ENCODE assay signal across 9 mouse cellular contexts in the genomic region with DNA sequence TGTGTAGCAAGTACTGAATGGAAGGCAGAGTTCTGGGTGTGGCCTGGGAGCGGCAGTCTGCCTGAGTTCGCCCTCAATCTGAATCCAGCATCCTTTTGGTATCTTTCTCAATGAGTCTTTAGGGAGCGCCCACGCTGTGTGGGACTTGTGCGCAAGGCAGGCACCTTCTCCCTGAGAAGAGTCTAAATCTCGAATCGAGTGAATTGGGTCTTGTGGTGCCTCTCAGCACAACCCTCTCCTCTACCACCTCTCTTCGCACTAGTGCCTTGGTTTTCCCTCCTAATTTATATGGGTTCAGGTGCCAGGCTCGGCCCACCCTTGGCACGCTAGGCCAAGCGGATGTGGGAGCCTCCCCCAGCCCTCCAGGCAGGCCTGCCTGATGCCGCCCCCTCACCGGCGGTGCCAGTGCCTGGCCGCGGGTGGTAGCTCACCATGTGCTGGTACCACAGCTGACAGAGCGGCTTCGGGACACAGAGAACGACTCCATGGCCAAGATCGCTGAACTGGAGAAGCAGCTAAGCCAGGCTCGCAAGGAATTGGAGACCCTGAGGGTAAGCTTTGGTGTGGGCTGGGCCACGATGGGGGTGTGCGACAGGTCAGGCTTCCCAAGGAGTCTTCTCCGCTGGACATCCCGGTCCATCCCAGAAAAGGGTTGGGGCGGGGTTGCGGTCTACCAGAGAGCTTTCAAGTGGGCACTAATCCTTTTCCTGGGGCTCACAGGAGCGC. TPM values are rescaled to one million over a fixed set of nuclear protein-coding genes. Genes with fewer than 3 reads are reported as not detected.
DNase-seq lines count a peak whose midpoint lies in the region; ATAC-seq and TF ChIP-seq lines count a peak whose summit lies in the region.
"Had no signal": no experiment of that assay in that cellular context is flagged by ENCODE, and none has a peak within 500 bp of the region (broad histone marks: within the 10 kb centered on the region; RNA-seq: fewer than 3 reads in every experiment).

No protein-coding gene starts in this region.

- in situ Hi-C loops in ES-E14 (cut with MboI; ENCODE audit: low sequenced_read_pairs in 2 of 2, unreplicated experiment in 2 of 2), result no loop called here

- H3K36me3 ChIP-seq in ES-E14 (ENCODE audit: control insufficient read depth, insufficient read depth, low read length, poor library complexity, severe bottlenecking), result no peaks in the 10 kb centered on the region
- H3K36me3 ChIP-seq in forebrain, embryonic 12.5 days (replicated peaks), result no peaks in the 10 kb centered on the region
- H3K36me3 ChIP-seq: liver, embryonic 15.5 days had no signal

- H3K4me2 ChIP-seq in forebrain, embryonic 12.5 days, result peak overlapping the region; percentile 56
- H3K4me2 ChIP-seq: liver, embryonic 15.5 days had no signal

- peak overlapping the region; percentile 63 to 65; a peak in 3 of 4 replicates for H3K4me3 ChIP-seq in ES-E14 (ENCODE audit: insufficient read depth in 1 of 2, low read depth in 1 of 2, low read length in 2 of 2, poor library complexity in 1 of 2, severe bottlenecking in 1 of 2)
- peak overlapping the region; percentile 26 for H3K4me3 ChIP-seq in forebrain, embryonic 12.5 days (replicated peaks)
- H3K4me3 ChIP-seq in left cerebral cortex, adult 2 months, result peak overlapping the region; percentile 62
- H3K4me3 ChIP-seq: liver, embryonic 15.5 days had no signal

- peaks cover 88% of the 10 kb centered on the region for H3K27me3 ChIP-seq in forebrain, embryonic 12.5 days

- H3K27ac ChIP-seq in ES-E14 (ENCODE audit: insufficient read depth, low read depth, low read length, poor library complexity, severe bottlenecking), result no peak overlapping the region
- H3K27ac ChIP-seq in forebrain, embryonic 12.5 days, result no peak overlapping the region
- H3K27ac ChIP-seq in left cerebral cortex, adult 2 months, result peak overlapping the region; percentile 98
- H3K27ac ChIP-seq: liver, embryonic 15.5 days had no signal

- DNase-seq in gastrocnemius, postnatal 10 days, result peak; percentile 3
- no peak for DNase-seq in gastrocnemius, adult 8-10 months (ENCODE audit: low spot score in 2 of 2)
- DNase-seq in ES-E14 (ENCODE audit: low read depth, low spot score), result no peak
- DNase-seq in left cerebral cortex, adult 2 months (ENCODE audit: extremely low spot score in 1 of 2, low spot score in 2 of 2), result peak; percentile 72 to 80
- DNase-seq in right cerebral cortex, postnatal 10 days (ENCODE audit: low spot score in 2 of 2), result peak; percentile 68 to 75

- no peak overlapping the region for H3K9ac ChIP-seq in ES-E14 (ENCODE audit: insufficient read depth, low read depth, low read length, poor library complexity, severe bottlenecking)
- peak overlapping the region; percentile 38; the same call in 1 of the 2 replicates for H3K9ac ChIP-seq in forebrain, embryonic 12.5 days
- H3K9ac ChIP-seq: liver, embryonic 15.5 days had no signal

- TF ChIP-seq CTCF in left cerebral cortex, adult 2 months (IDR thresholded peaks at IDR 0.05), result no peak

- H3K4me1 ChIP-seq in ES-E14 (ENCODE audit: control insufficient read depth in 2 of 2, insufficient read depth in 2 of 2, low read length in 2 of 2, poor library complexity in 1 of 2), result peaks cover 0 to 10% of the 10 kb centered on the region in 2 experiments; a peak in 1 of 4 replicates
- peaks cover 12% of the 10 kb centered on the region for H3K4me1 ChIP-seq in forebrain, embryonic 12.5 days
- H3K4me1 ChIP-seq: liver, embryonic 15.5 days had no signal

- intact Hi-C loops in left cerebral cortex, adult 2 months (cut with DNase I), result loop anchor here (2.0 to 10.0 kb wide), 2 partner anchors 22 to 472 kb away; a partner anchor contains a TSS

- WGBS in forebrain, embryonic 12.5 days, result 18% methylated on average over 28 of the region's 28 CpGs

- ATAC-seq in forebrain, embryonic 12.5 days (ENCODE audit: low FRiP score), result no peak
- ATAC-seq in activated CD4-positive, CD25-positive, alpha-beta regulatory T cell, adult 4 months, result no peak
- ATAC-seq in erythroid progenitor cell, adult 5-6 weeks (replicated peaks; ENCODE audit: low FRiP score, poor library complexity, severe bottlenecking), result no peak

- H3K9me3 ChIP-seq in ES-E14 (ENCODE audit: control insufficient read depth, insufficient read depth, low read depth, low read length), result no peaks in the 10 kb centered on the region
- no peaks in the 10 kb centered on the region for H3K9me3 ChIP-seq in forebrain, embryonic 12.5 days
- H3K9me3 ChIP-seq: liver, embryonic 15.5 days had no signal

TF ChIP-seq in ES-E14, 5 proteins besides CTCF, POLR2A, EP300 and RAD21:
- TF ChIP-seq MAFK (IDR thresholded peaks at IDR 0.05; ENCODE audit: insufficient read depth, low read depth, low read length) (no peak), CHD2 (IDR thresholded peaks at IDR 0.05; ENCODE audit: low read depth, low read length) (no peak), HCFC1 (IDR thresholded peaks at IDR 0.05; ENCODE audit: borderline replicate concordance, insufficient read depth, low read length) (no peak), ZC3H11A (IDR thresholded peaks at IDR 0.05; ENCODE audit: borderline replicate concordance, low read depth, low read length) (no peak), ZNF384 (IDR thresholded peaks at IDR 0.05; ENCODE audit: low read depth, low read length) (no peak)

RNA-seq across cellular contexts. Expression of a gene that starts 16.0 kb away (rescaled TPM):
- total RNA-seq in gastrocnemius, postnatal 10 days (2021), result not detected
- total RNA-seq in gastrocnemius, adult 8-10 months (2022), result not detected
- total RNA-seq in ES-E14 (2012; rRNA removed), result 0.26 TPM in 1 of 2 replicates, not detected in the other
- polyA plus RNA-seq in forebrain, embryonic 12.5 days (2016; fragmentation: Nextera tagmentation; extraction: Ambion mirVana), result 0.33 and 0.64 TPM in 2 replicates
- 1 to 10 TPM; 2.2 to 2.7 TPM for total RNA-seq in left cerebral cortex, adult 2 months (2021)
- not detected for polyA plus RNA-seq in activated CD4-positive, CD25-positive, alpha-beta regulatory T cell, adult 4 months (2017; shearing (Covaris generic))
- total RNA-seq in erythroid progenitor cell, adult 5-6 weeks (2015; ENCODE audit: low replicate concordance), result 6.3 TPM in 1 of 2 replicates, not detected in the other
- total RNA-seq in erythroid progenitor cell, adult 5-6 weeks (2017; ENCODE audit: low replicate concordance), result not detected in 2 replicates

RNA-seq across cellular contexts. Expression of a gene that starts 21.5 kb away (rescaled TPM):
- total RNA-seq in gastrocnemius, postnatal 10 days (2021), result 1 to 10 TPM; 6.3 to 8.9 TPM
- 1 to 10 TPM; 2.2 to 3.9 (median 3.5) TPM for total RNA-seq in gastrocnemius, adult 8-10 months (2022)
- 0.94 and 1.9 TPM in 2 replicates for total RNA-seq in ES-E14 (2012; rRNA removed)
- 1.1 TPM in 2 replicates for polyA plus RNA-seq in forebrain, embryonic 12.5 days (2016; fragmentation: Nextera tagmentation; extraction: Ambion mirVana)
- total RNA-seq in left cerebral cortex, adult 2 months (2021), result 100 to 1,000 TPM; 186 to 209 TPM
- polyA plus RNA-seq in activated CD4-positive, CD25-positive, alpha-beta regulatory T cell, adult 4 months (2017; shearing (Covaris generic)), result 10 to 100 TPM; 60.0 to 62.7 TPM
- total RNA-seq in erythroid progenitor cell, adult 5-6 weeks (2015; ENCODE audit: low replicate concordance), result 33.2 and 49.9 TPM in 2 replicates
- total RNA-seq in erythroid progenitor cell, adult 5-6 weeks (2017; ENCODE audit: low replicate concordance), result 9.2 and 22.3 TPM in 2 replicates

RNA-seq across cellular contexts. Expression of a gene that starts 25.8 kb away (rescaled TPM):
- not detected for total RNA-seq in gastrocnemius, postnatal 10 days (2021)
- total RNA-seq in gastrocnemius, adult 8-10 months (2022), result not detected
- not detected in 2 replicates for total RNA-seq in ES-E14 (2012; rRNA removed)
- not detected in 2 replicates for polyA plus RNA-seq in forebrain, embryonic 12.5 days (2016; fragmentation: Nextera tagmentation; extraction: Ambion mirVana)
- total RNA-seq in left cerebral cortex, adult 2 months (2021), result 1 to 10 TPM; 1.7 to 2.9 TPM
- polyA plus RNA-seq in activated CD4-positive, CD25-positive, alpha-beta regulatory T cell, adult 4 months (2017; shearing (Covaris generic)), result not detected
- not detected in 2 replicates for total RNA-seq in erythroid progenitor cell, adult 5-6 weeks (2015; ENCODE audit: low replicate concordance)
- total RNA-seq in erythroid progenitor cell, adult 5-6 weeks (2017; ENCODE audit: low replicate concordance), result not detected in 2 replicates
- polyA plus RNA-seq: liver, embryonic 15.5 days had no signal

Comparison
In these comparisons a context has a peak if more than half of its experiments do, and no peak if none do; other contexts are left out.
1. DNase-seq: peak in gastrocnemius, postnatal 10 days (single experiment), left cerebral cortex, adult 2 months (2 of 2) and right cerebral cortex, postnatal 10 days (2 of 2); none in gastrocnemius, adult 8-10 months (0 of 2) and ES-E14 (single experiment).
2. Peak in every context shown above with its lines, with median percentiles within 50 percentile points of each other: H3K4me3 ChIP-seq.